Mouse (Mus musculus): Measurements from ENCODE around the gene B4galt3. TPM values are rescaled to one million over a fixed set of nuclear protein-coding genes. Genes with fewer than 3 reads are reported as not detected.
"Not testable (repeated sequence)": the region's sequence is repeated elsewhere in the genome, so short reads cannot be mapped to it uniquely, and the experiment has no call there.

Gene B4galt3
- polyA plus RNA-seq, 1 experiment from 2014 or later = 23.2 TPM

DNA sequence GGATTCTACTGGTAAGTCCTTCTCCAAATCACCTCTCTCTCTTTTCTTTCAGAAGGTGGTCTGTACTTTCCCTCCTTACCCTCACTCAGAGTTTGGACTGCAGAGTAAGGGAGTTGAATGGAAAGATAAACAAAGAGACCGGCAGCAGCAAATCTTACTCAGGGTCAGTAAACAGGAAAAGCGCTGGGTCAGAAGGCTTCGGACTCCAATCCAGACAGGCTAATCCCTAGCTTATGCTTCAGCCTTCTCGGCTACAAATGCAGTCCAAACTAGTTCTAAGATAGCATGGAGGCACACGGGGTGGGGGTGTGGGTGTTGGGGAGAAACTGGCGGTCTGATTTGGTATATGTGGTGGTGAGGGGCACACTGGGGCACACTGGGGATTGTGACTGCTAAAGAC, 32.7 kb upstream of the B4galt3 start:
- peaks cover 19% of the 10 kb centered on the region for H3K4me1 ChIP-seq (ENCODE audit: control insufficient read depth, low read depth, low read length)
- H3K36me3 ChIP-seq (ENCODE audit: control insufficient read depth, insufficient read depth) = peaks cover 20% of the 10 kb centered on the region
- WGBS (ENCODE audit: insufficient replicate concordance) = 66% methylated on average over 6 of the region's 6 CpGs
- H3K4me2 ChIP-seq (ENCODE audit: low read depth, low read length) = no peak overlapping the region
- no peak overlapping the region for H3K27ac ChIP-seq (ENCODE audit: low read length)
- ATAC-seq (ENCODE audit: low read depth) = no peak
- no peak overlapping the region for H3K4me3 ChIP-seq (ENCODE audit: low read depth, low read length)
- H3K9ac ChIP-seq (ENCODE audit: low read depth, low read length) = no peak overlapping the region
- H3K9me3 ChIP-seq (replicated peaks; ENCODE audit: control insufficient read depth, low read length) = no peaks in the 10 kb centered on the region
- H3K27me3 ChIP-seq (ENCODE audit: control insufficient read depth, insufficient read depth, low read depth, low read length) = no peaks in the 10 kb centered on the region

DNA sequence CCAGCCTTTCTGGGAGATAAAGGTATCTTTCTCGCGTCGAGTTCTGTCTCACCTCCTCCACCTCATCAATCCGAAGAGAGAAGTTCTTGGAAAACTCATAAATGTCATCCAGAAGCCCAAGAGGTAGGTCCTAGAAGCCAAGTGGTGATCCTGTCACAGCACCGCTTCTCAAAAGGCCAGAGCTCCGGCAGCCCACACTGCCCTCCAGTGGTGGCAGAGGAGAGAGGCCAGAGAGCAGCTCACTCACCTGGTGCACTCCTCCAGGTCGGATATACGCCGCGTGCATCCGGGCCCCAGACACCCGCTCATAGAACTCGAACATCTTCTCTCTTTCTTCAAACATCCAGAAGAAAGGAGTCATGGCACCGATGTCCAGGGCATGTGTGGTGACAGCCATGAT, 31.7 kb upstream of the B4galt3 start:
- Histone ChIP-seq H3K36me3 (ENCODE audit: control insufficient read depth, insufficient read depth) (peaks cover 20% of the 10 kb centered on the region), H3K4me3 (ENCODE audit: low read depth, low read length) (no peak overlapping the region), H3K4me2 (ENCODE audit: low read depth, low read length) (no peak overlapping the region), H3K27ac (ENCODE audit: low read length) (no peak overlapping the region), H3K4me1 (ENCODE audit: control insufficient read depth, low read depth, low read length) (peaks cover 9% of the 10 kb centered on the region), H3K27me3 (ENCODE audit: control insufficient read depth, insufficient read depth, low read depth, low read length) (no peaks in the 10 kb centered on the region), H3K9ac (ENCODE audit: low read depth, low read length) (no peak overlapping the region), H3K9me3 (replicated peaks; ENCODE audit: control insufficient read depth, low read length) (no peaks in the 10 kb centered on the region)
- peak; percentile 41; the same call in 1 of the 2 replicates for ATAC-seq (ENCODE audit: low read depth)
- WGBS (ENCODE audit: insufficient replicate concordance) = 58% methylated on average over 14 of the region's 14 CpGs

DNA sequence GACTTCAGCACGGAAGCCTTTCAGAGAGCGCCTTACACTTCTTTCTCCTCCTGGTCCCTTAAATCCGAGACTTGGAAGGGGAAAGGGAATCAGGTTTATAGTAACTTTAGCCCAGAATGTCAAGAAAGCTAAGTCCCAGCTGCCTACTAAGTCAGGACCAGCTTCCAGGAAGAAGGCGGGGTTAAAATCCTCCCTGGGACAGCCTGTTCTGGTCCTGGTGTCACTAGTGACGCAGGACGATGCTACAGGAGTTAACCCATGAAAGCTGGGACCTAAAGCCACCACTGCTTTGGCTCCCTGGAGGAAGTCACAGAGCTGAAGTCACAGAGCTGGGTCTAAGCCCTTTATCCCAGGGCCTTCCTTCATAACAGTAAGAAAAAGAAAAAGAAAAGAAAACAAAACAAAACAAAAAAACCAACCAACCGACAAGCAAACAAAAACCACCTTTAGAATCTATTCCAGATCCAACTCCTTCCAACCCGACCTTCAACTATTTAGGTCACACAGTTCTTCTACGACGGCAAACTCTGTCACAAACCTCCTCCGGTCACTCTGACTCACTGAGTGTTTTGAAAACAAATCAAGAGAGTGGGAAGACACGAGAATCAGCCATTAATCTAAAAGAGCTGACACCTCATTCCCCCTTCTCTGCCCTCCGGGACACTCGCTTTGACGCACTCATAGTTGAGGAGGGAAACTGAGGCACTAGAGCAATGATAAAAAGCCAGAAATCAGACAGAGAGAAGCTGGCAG, 30.0 kb upstream of the B4galt3 start:
- Histone ChIP-seq H3K27ac (ENCODE audit: low read length) (no peak overlapping the region), H3K4me3 (ENCODE audit: low read depth, low read length) (no peak overlapping the region), H3K27me3 (ENCODE audit: control insufficient read depth, insufficient read depth, low read depth, low read length) (no peaks in the 10 kb centered on the region), H3K9ac (ENCODE audit: low read depth, low read length) (no peak overlapping the region), H3K9me3 (replicated peaks; ENCODE audit: control insufficient read depth, low read length) (no peaks in the 10 kb centered on the region), H3K4me2 (ENCODE audit: low read depth, low read length) (no peak overlapping the region), H3K4me1 (ENCODE audit: control insufficient read depth, low read depth, low read length) (peaks cover 3% of the 10 kb centered on the region; the same call in 1 of the 2 replicates), H3K36me3 (ENCODE audit: control insufficient read depth, insufficient read depth) (peaks cover 22% of the 10 kb centered on the region)
- WGBS (ENCODE audit: insufficient replicate concordance) = 69% methylated on average over 15 of the region's 15 CpGs
- ATAC-seq (ENCODE audit: low read depth) = no peak

DNA sequence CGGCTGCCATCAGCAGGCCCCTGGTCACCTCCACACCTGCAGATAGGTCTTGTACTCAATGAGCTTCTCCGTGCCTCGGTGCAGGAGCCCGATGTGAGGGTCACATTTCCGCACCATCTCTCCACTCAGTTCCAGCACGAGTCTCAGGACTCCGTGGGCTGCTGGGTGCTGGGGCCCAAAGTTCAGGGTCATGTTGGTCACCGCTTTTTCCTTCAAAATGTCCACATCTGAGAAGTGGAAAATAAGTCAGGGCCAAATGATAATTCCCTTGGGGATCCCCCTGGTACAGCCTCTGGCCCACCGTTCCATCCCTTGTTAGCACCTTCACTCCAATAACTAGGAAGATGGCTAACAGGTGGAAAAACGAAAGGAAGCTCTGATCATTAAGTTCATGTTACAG, 29.2 kb upstream of the B4galt3 start:
- Histone ChIP-seq H3K9ac (ENCODE audit: low read depth, low read length) (no peak overlapping the region), H3K27ac (ENCODE audit: low read length) (no peak overlapping the region), H3K27me3 (ENCODE audit: control insufficient read depth, insufficient read depth, low read depth, low read length) (no peaks in the 10 kb centered on the region), H3K4me2 (ENCODE audit: low read depth, low read length) (no peak overlapping the region), H3K4me3 (ENCODE audit: low read depth, low read length) (no peak overlapping the region), H3K9me3 (replicated peaks; ENCODE audit: control insufficient read depth, low read length) (no peaks in the 10 kb centered on the region), H3K36me3 (ENCODE audit: control insufficient read depth, insufficient read depth) (peaks cover 22% of the 10 kb centered on the region), H3K4me1 (ENCODE audit: control insufficient read depth, low read depth, low read length) (peaks cover 6% of the 10 kb centered on the region)
- no peak for ATAC-seq (ENCODE audit: low read depth)
- WGBS (ENCODE audit: insufficient replicate concordance) = 80% methylated on average over 10 of the region's 10 CpGs

DNA sequence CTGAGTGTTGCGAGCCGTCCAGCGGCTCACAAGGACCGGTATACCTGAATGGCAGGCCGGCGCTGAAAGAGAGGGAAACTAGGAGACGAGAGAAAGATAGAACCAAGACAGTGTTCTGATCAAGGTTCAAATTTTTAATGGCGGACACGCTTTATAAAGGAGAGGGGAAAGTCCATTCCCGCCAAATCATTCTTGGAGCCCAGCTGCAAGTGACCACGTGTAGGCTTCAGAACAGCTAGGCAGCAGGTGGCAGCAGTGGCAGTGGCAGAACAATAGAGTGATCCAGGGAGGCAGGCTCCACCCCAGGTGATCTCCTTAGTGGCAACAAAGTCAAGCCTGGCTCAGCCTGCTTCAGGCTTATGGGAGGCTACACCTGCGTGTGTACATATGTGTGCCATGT, 28.2 kb upstream of the B4galt3 start:
- 78% methylated on average over 12 of the region's 12 CpGs for WGBS (ENCODE audit: insufficient replicate concordance)
- H3K9ac ChIP-seq (ENCODE audit: low read depth, low read length); H3K4me3 ChIP-seq (ENCODE audit: low read depth, low read length); H3K9me3 ChIP-seq (replicated peaks; ENCODE audit: control insufficient read depth, low read length); H3K27ac ChIP-seq (ENCODE audit: low read length); H3K27me3 ChIP-seq (ENCODE audit: control insufficient read depth, insufficient read depth, low read depth, low read length); ATAC-seq (ENCODE audit: low read depth); H3K4me2 ChIP-seq (ENCODE audit: low read depth, low read length): not testable (repeated sequence)
- H3K4me1 ChIP-seq (ENCODE audit: control insufficient read depth, low read depth, low read length) = peaks cover 12% of the 10 kb centered on the region
- peaks cover 14% of the 10 kb centered on the region for H3K36me3 ChIP-seq (ENCODE audit: control insufficient read depth, insufficient read depth)

DNA sequence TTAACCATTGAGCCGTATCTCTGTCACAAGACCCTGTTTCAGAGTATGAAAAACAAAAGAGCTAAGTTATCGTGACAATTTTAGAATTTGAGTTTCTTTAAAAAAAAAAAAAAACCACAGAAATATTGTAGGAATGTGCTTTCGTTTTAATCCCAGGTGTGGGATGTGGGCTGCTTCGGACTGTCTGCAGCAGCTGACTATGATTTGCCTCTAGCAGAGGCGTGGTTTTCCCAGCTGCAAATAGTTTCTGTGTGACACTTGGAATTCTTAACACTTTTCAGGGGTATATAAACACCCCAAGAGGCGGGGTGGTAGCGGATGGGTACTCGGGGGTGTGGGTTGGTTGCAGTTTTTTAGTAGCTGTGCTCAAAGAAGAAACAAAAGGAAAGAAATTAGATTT, 24.8 kb upstream of the B4galt3 start:
- Histone ChIP-seq H3K27me3 (ENCODE audit: control insufficient read depth, insufficient read depth, low read depth, low read length) (peaks cover 6% of the 10 kb centered on the region), H3K36me3 (ENCODE audit: control insufficient read depth, insufficient read depth) (peaks cover 3% of the 10 kb centered on the region; the same call in 1 of the 2 replicates), H3K9ac (ENCODE audit: low read depth, low read length) (no peak overlapping the region), H3K27ac (ENCODE audit: low read length) (no peak overlapping the region), H3K4me3 (ENCODE audit: low read depth, low read length) (no peak overlapping the region), H3K4me1 (ENCODE audit: control insufficient read depth, low read depth, low read length) (peaks cover 20% of the 10 kb centered on the region), H3K9me3 (replicated peaks; ENCODE audit: control insufficient read depth, low read length) (no peaks in the 10 kb centered on the region), H3K4me2 (ENCODE audit: low read depth, low read length) (no peak overlapping the region)
- ATAC-seq (ENCODE audit: low read depth) = no peak
- WGBS (ENCODE audit: insufficient replicate concordance) = 83% methylated on average over 8 of the region's 8 CpGs

DNA sequence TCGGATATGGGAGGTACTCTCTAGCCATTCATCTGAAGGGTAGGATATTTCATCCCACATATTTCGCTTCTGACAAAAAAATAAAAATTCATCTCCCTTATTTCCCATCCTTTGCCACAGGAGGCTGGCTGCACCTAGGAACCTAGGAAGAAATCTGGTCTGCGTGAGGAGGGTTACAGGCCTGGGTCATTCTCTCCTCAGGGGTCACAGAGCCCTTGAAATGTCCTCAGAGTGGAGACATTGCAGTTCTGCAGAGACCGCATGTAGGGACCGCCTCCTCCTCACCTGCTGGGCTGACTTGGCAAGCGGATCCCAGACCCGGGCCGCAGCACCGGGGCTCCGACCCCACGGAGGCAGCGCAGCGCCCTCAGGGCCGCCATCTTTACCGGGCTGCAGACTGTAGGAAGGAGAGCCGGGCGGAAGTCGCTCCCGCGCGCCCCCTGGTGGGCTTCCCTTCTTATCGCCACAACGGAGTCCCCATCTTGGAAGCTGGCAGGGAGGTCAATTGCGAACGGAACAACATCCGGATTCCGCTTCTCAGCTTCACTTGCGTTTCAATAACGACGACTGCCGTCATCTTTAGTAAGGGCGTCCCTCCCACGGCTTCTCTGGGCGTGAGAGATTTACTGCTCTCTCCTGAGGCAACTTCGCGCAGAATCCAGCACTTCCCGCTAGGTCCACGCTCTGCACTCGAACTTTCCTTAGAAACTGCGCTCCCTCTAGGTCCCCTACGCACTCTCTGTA, 23.2 kb upstream of the B4galt3 start:
- H3K27me3 ChIP-seq (ENCODE audit: control insufficient read depth, insufficient read depth, low read depth, low read length) = peaks cover 20% of the 10 kb centered on the region
- H3K36me3 ChIP-seq (ENCODE audit: control insufficient read depth, insufficient read depth) = peaks cover 3% of the 10 kb centered on the region; the same call in 1 of the 2 replicates
- H3K4me3 ChIP-seq (ENCODE audit: low read depth, low read length) = peak overlapping the region; percentile 71
- WGBS (ENCODE audit: insufficient replicate concordance) = under 1% methylated on average over 41 of the region's 41 CpGs
- no peaks in the 10 kb centered on the region for H3K9me3 ChIP-seq (replicated peaks; ENCODE audit: control insufficient read depth, low read length)
- ATAC-seq (ENCODE audit: low read depth) = peak; percentile 95
- peak overlapping the region; percentile 74 for H3K9ac ChIP-seq (ENCODE audit: low read depth, low read length)
- peaks cover 20% of the 10 kb centered on the region for H3K4me1 ChIP-seq (ENCODE audit: control insufficient read depth, low read depth, low read length)
- peak overlapping the region; percentile 86 for H3K27ac ChIP-seq (ENCODE audit: low read length)
- peak overlapping the region; percentile 91 for H3K4me2 ChIP-seq (ENCODE audit: low read depth, low read length)

DNA sequence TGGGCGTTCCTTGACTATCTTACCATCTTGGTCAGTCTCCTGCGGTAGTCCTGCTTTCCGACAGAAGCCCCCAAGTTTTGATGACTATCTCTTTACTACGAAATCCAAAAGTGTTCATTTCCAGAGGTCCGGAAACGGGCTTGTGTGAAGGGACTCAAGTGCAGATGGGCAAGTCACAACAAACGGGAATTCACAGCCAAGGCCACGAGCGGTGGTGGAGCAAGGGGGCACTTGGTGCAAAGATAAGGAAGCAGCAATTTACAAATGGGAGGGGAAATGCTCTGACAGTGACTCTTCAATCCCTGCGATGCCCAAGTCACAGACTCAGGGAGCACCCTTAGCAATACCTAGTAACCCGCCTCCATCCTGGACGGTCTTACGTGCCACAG, 22.7 kb upstream of the B4galt3 start:
- Histone ChIP-seq H3K27ac (ENCODE audit: low read length) (peak overlapping the region; percentile 86), H3K4me2 (ENCODE audit: low read depth, low read length) (peak overlapping the region; percentile 91), H3K36me3 (ENCODE audit: control insufficient read depth, insufficient read depth) (peaks cover 3% of the 10 kb centered on the region; the same call in 1 of the 2 replicates), H3K4me3 (ENCODE audit: low read depth, low read length) (peak overlapping the region; percentile 71), H3K27me3 (ENCODE audit: control insufficient read depth, insufficient read depth, low read depth, low read length) (peaks cover 26% of the 10 kb centered on the region), H3K9me3 (replicated peaks; ENCODE audit: control insufficient read depth, low read length) (no peaks in the 10 kb centered on the region), H3K9ac (ENCODE audit: low read depth, low read length) (peak overlapping the region; percentile 65), H3K4me1 (ENCODE audit: control insufficient read depth, low read depth, low read length) (peaks cover 20% of the 10 kb centered on the region)
- WGBS (ENCODE audit: insufficient replicate concordance) = 8% methylated on average over 13 of the region's 13 CpGs
- ATAC-seq (ENCODE audit: low read depth) = peak; percentile 11; the same call in 1 of the 2 replicates

DNA sequence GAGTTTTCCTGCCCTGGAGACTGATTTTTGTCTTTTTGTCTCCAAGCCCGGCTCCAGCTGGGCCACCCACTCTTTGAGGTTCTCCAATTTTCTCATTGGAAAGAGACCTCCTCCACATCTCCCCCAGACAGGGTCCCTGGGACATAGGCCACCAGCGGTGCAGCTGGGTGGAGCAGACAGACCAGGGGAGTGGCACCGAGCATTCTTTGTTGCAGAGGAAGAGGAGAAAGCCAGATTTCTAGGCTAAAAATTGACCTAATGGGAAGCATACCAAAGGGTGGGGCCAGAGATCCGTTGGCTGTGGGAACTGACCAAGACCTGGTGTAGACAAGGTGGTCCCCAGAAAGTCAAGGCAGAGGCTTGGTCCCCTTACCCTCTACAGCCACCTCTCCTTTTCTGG, 22.2 kb upstream of the B4galt3 start:
- H3K27me3 ChIP-seq (ENCODE audit: control insufficient read depth, insufficient read depth, low read depth, low read length) = peaks cover 31% of the 10 kb centered on the region
- peak overlapping the region; percentile 86 for H3K27ac ChIP-seq (ENCODE audit: low read length)
- H3K4me1 ChIP-seq (ENCODE audit: control insufficient read depth, low read depth, low read length) = peaks cover 20% of the 10 kb centered on the region
- H3K4me3 ChIP-seq (ENCODE audit: low read depth, low read length) = peak overlapping the region; percentile 71
- H3K9me3 ChIP-seq (replicated peaks; ENCODE audit: control insufficient read depth, low read length) = no peaks in the 10 kb centered on the region
- peaks cover 3% of the 10 kb centered on the region; the same call in 1 of the 2 replicates for H3K36me3 ChIP-seq (ENCODE audit: control insufficient read depth, insufficient read depth)
- ATAC-seq (ENCODE audit: low read depth) = no peak
- H3K4me2 ChIP-seq (ENCODE audit: low read depth, low read length) = peak overlapping the region; percentile 91
- WGBS (ENCODE audit: insufficient replicate concordance) = 14% methylated on average over 4 of the region's 4 CpGs
- H3K9ac ChIP-seq (ENCODE audit: low read depth, low read length) = peak overlapping the region; percentile 65; the same call in 1 of the 2 replicates

All from liver, embryonic 16.5 days (tissue).